Mouse (Mus musculus): ENCODE results near the gene Prox1. TPM values are rescaled to one million over a fixed set of nuclear protein-coding genes. Genes with fewer than 3 reads are reported as not detected.

Prox1 gene
- polyA plus RNA-seq, 2 experiments: 2.6 to 3.1 TPM

- H3K36me3 ChIP-seq (ENCODE audit: control insufficient read depth, insufficient read depth, low read length): no peaks in the 10 kb centered on the region
- H3K4me2 ChIP-seq (replicated peaks; ENCODE audit: low read depth, low read length, severe bottlenecking): no peak overlapping the region
- DNase-seq (ENCODE audit: low spot score) (no peak), ATAC-seq (ENCODE audit: low FRiP score, low read depth) (no peak)
- H3K27ac ChIP-seq (replicated peaks; ENCODE audit: low read depth, low read length): no peak overlapping the region
- H3K9me3 ChIP-seq (ENCODE audit: control insufficient read depth, low read length): no peaks in the 10 kb centered on the region
- H3K9ac ChIP-seq (ENCODE audit: low read depth, low read length, severe bottlenecking): no peak overlapping the region
- H3K4me1 ChIP-seq (ENCODE audit: control insufficient read depth, insufficient read depth, low read length): no peaks in the 10 kb centered on the region
- H3K4me3 ChIP-seq (replicated peaks; ENCODE audit: low read length): no peak overlapping the region
- 81% methylated on average over 9 of the region's 9 CpGs for WGBS
- H3K27me3 ChIP-seq (ENCODE audit: control insufficient read depth, insufficient read depth, low read length): no peaks in the 10 kb centered on the region
- TF ChIP-seq POLR2A (IDR thresholded peaks at IDR 0.05; ENCODE audit: borderline replicate concordance, extremely low read depth, insufficient read depth, insufficient read length): no peak
Measured at GRCm38 (mm10) chr1:190093326-190093725, 77.2 kb downstream of the Prox1 start.

- Histone ChIP-seq H3K4me2 (replicated peaks; ENCODE audit: low read depth, low read length, severe bottlenecking) (no peak overlapping the region), H3K9ac (ENCODE audit: low read depth, low read length, severe bottlenecking) (no peak overlapping the region), H3K4me3 (replicated peaks; ENCODE audit: low read length) (no peak overlapping the region), H3K27me3 (ENCODE audit: control insufficient read depth, insufficient read depth, low read length) (no peaks in the 10 kb centered on the region), H3K27ac (replicated peaks; ENCODE audit: low read depth, low read length) (no peak overlapping the region), H3K4me1 (ENCODE audit: control insufficient read depth, insufficient read depth, low read length) (no peaks in the 10 kb centered on the region), H3K9me3 (ENCODE audit: control insufficient read depth, low read length) (no peaks in the 10 kb centered on the region), H3K36me3 (ENCODE audit: control insufficient read depth, insufficient read depth, low read length) (no peaks in the 10 kb centered on the region)
- DNase-seq (ENCODE audit: low spot score): no peak
- 83% methylated on average over 7 of the region's 7 CpGs for WGBS
- no peak for ATAC-seq (ENCODE audit: low FRiP score, low read depth)
- no peak for TF ChIP-seq POLR2A (IDR thresholded peaks at IDR 0.05; ENCODE audit: borderline replicate concordance, extremely low read depth, insufficient read depth, insufficient read length)
Measured at GRCm38 (mm10) chr1:190092076-190092475, 78.4 kb downstream of the Prox1 start.

GRCm38 (mm10) chr1:190088929-190089328 lies 81.6 kb downstream of the Prox1 start:
- no peaks in the 10 kb centered on the region for H3K9me3 ChIP-seq (ENCODE audit: control insufficient read depth, low read length)
- H3K4me2 ChIP-seq (replicated peaks; ENCODE audit: low read depth, low read length, severe bottlenecking): no peak overlapping the region
- H3K27ac ChIP-seq (replicated peaks; ENCODE audit: low read depth, low read length): no peak overlapping the region
- DNase-seq (ENCODE audit: low spot score) (no peak), ATAC-seq (ENCODE audit: low FRiP score, low read depth) (no peak)
- no peaks in the 10 kb centered on the region for H3K27me3 ChIP-seq (ENCODE audit: control insufficient read depth, insufficient read depth, low read length)
- TF ChIP-seq POLR2A (IDR thresholded peaks at IDR 0.05; ENCODE audit: borderline replicate concordance, extremely low read depth, insufficient read depth, insufficient read length): no peak
- no peaks in the 10 kb centered on the region for H3K4me1 ChIP-seq (ENCODE audit: control insufficient read depth, insufficient read depth, low read length)
- WGBS: 34% methylated on average over 2 of the region's 2 CpGs
- no peak overlapping the region for H3K4me3 ChIP-seq (replicated peaks; ENCODE audit: low read length)
- H3K9ac ChIP-seq (ENCODE audit: low read depth, low read length, severe bottlenecking): no peak overlapping the region
- no peaks in the 10 kb centered on the region for H3K36me3 ChIP-seq (ENCODE audit: control insufficient read depth, insufficient read depth, low read length)

GRCm38 (mm10) chr1:190085703-190086102 lies 84.8 kb downstream of the Prox1 start:
- no peak for TF ChIP-seq POLR2A (IDR thresholded peaks at IDR 0.05; ENCODE audit: borderline replicate concordance, extremely low read depth, insufficient read depth, insufficient read length)
- WGBS: 80% methylated on average over 7 of the region's 7 CpGs
- H3K9ac ChIP-seq (ENCODE audit: low read depth, low read length, severe bottlenecking): no peak overlapping the region
- peaks cover 5% of the 10 kb centered on the region; the same call in 1 of the 2 replicates for H3K4me1 ChIP-seq (ENCODE audit: control insufficient read depth, insufficient read depth, low read length)
- H3K27ac ChIP-seq (replicated peaks; ENCODE audit: low read depth, low read length): no peak overlapping the region
- DNase-seq (ENCODE audit: low spot score) (no peak), ATAC-seq (ENCODE audit: low FRiP score, low read depth) (no peak)
- H3K4me2 ChIP-seq (replicated peaks; ENCODE audit: low read depth, low read length, severe bottlenecking): no peak overlapping the region
- no peaks in the 10 kb centered on the region for H3K36me3 ChIP-seq (ENCODE audit: control insufficient read depth, insufficient read depth, low read length)
- H3K9me3 ChIP-seq (ENCODE audit: control insufficient read depth, low read length): no peaks in the 10 kb centered on the region
- no peak overlapping the region for H3K4me3 ChIP-seq (replicated peaks; ENCODE audit: low read length)
- H3K27me3 ChIP-seq (ENCODE audit: control insufficient read depth, insufficient read depth, low read length): no peaks in the 10 kb centered on the region

- TF ChIP-seq POLR2A (IDR thresholded peaks at IDR 0.05; ENCODE audit: borderline replicate concordance, extremely low read depth, insufficient read depth, insufficient read length): no peak
- H3K4me3 ChIP-seq (replicated peaks; ENCODE audit: low read length): no peak overlapping the region
- H3K4me1 ChIP-seq (ENCODE audit: control insufficient read depth, insufficient read depth, low read length): peaks cover 5% of the 10 kb centered on the region; the same call in 1 of the 2 replicates
- no peaks in the 10 kb centered on the region for H3K9me3 ChIP-seq (ENCODE audit: control insufficient read depth, low read length)
- H3K27me3 ChIP-seq (ENCODE audit: control insufficient read depth, insufficient read depth, low read length): no peaks in the 10 kb centered on the region
- no peak overlapping the region for H3K9ac ChIP-seq (ENCODE audit: low read depth, low read length, severe bottlenecking)
- no peak overlapping the region for H3K27ac ChIP-seq (replicated peaks; ENCODE audit: low read depth, low read length)
- no peak overlapping the region for H3K4me2 ChIP-seq (replicated peaks; ENCODE audit: low read depth, low read length, severe bottlenecking)
- H3K36me3 ChIP-seq (ENCODE audit: control insufficient read depth, insufficient read depth, low read length): no peaks in the 10 kb centered on the region
- 83% methylated on average over 9 of the region's 10 CpGs for WGBS
- DNase-seq (ENCODE audit: low spot score): peak; percentile 35
- 0 out of 2 replicates have a peak, but pooled peaks have one; percentile 34 for ATAC-seq (ENCODE audit: low FRiP score, low read depth)
Measured at GRCm38 (mm10) chr1:190079643-190080275, 90.8 kb downstream of the Prox1 start.

All from limb, embryonic 14.5 days (tissue).